Mouse (Mus musculus): ENCODE measurements around the gene Myo5a.

DNA sequence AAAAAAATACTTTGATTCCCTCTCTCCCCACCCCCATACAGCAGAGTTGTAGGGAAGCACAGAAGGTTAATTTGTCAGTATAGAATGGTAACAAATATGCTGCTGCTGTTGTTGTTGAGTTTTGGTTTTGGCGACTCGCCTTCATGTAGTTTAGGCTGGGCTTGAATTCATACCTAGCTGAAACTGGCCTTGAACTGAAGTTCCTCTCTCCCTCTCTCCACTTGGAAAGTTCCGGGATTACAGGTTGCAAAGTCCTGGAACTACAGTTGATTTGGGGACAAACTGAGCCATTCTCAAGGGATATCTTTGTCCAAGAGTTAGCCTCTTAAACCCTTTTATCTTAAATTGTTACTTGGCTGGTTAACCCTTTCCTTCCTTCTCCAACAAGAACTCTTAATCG, 34.9 kb upstream of the Myo5a start:
- TF ChIP-seq CTCF (IDR thresholded peaks at IDR 0.05; ENCODE audit: low read depth) (no peak), EP300 (IDR thresholded peaks at IDR 0.05; ENCODE audit: low read depth) (no peak)
